Mouse (Mus musculus) granulocyte monocyte progenitor cell, adult 5-6 weeks (primary cell): Measurements from ENCODE around the gene Msl1. TPM values are rescaled to one million over a fixed set of nuclear protein-coding genes. Genes with fewer than 3 reads are reported as not detected.

ENCODE experiments used
- ATAC-seq: replicated peaks from 2 replicates; pipeline ENCODE4 v1.8.0; 2016; ENCODE audit warnings: mild to moderate bottlenecking, moderate TSS enrichment, inconsistent platforms; ENCODE audit not compliant: poor library complexity, severe bottlenecking
- total RNA-seq, 2 experiments: library from RNA; stranded (forward) in 1 of 2; stranded (reverse) in 1 of 2; fragments of 200-712, 200-1000 nt in 1 of 2; fragments of >200 nt in 1 of 2; fragmentation: Nextera tagmentation in 1 of 2; gene quantifications; 2 replicates each; pipeline ENCODE4 v1.2.3; 2014 to 2017

Gene Msl1
- total RNA-seq, 2 experiments from 2014 or later, result 59.8 to 72.7 TPM

DNA sequence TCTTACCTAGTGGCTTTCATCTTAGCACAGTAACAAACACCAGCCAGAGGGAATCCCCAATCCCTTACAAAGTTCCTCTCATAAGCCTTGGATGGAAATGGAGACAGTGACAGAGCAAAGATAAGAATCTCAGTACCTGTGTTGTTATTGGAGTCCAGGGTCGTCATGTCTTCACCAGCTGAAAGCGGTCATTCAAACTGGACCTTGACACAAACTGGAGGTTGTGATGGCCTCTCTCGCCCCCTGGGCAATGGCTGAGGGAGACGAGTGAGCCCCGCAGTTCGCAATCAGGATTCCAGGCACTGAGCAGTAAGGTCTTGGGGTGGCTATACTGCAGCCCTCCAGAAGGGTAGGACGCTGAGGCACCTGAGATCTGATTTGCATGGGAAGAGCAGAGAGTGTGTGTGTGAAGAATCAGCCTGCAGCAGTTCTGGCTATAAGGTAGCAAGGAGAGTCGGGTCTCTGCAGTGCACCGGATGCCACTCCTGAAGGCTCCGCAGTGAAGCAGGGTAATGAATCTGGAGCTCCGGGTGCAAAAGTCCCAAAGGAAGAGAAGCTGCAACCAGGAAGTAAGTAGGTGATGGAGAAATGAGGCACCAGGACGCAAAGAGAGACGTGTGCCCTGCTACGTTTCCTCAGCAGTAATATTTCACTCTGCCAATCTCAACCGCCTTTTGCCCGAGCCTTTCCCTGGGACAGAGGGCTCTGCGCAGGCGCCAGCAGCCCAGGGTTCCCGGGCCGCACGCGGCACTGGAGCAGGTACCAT is 20.6 kb upstream of the Msl1 start, which contains the start of gene Nr1d1:
Gene Nr1d1 (minus strand): TSS at position 752 of the 766 bp plus-strand sequence.
- ATAC-seq, result no peak

DNA sequence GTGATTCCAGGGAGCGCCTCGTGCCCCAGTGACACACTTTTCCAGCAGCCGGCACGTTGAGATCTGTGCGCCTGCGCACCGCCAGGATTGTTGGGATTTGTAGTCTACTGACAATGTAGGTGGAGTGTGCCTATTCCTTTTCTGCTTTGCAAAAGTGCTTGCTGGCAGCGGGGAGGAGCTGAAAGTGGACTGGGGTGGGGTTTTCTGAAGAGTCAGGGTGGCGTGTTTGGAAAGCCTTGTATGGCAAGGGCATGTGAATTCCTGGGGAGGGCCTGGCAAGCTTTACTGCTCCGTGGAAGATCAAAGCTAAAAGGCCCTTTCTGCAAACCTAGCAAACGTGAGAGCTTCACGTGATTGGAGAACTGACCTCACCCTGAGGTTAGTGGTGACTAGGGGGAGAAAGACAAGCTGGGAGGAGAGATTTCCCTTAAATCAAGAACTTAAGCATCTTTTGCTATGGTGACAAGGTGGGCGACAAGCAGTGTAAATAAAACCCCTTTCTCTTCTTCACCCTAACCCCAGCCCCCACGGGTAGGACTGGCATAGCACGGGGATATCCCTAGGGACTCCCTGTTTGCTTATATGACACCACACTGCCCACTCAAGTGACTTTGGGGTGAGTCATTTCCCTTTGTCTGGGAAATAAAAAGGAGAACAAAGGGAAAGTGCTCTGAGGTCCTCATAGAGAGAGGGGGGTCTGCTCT is 19.8 kb upstream of the Msl1 start:
- peak; percentile 58 for ATAC-seq

DNA sequence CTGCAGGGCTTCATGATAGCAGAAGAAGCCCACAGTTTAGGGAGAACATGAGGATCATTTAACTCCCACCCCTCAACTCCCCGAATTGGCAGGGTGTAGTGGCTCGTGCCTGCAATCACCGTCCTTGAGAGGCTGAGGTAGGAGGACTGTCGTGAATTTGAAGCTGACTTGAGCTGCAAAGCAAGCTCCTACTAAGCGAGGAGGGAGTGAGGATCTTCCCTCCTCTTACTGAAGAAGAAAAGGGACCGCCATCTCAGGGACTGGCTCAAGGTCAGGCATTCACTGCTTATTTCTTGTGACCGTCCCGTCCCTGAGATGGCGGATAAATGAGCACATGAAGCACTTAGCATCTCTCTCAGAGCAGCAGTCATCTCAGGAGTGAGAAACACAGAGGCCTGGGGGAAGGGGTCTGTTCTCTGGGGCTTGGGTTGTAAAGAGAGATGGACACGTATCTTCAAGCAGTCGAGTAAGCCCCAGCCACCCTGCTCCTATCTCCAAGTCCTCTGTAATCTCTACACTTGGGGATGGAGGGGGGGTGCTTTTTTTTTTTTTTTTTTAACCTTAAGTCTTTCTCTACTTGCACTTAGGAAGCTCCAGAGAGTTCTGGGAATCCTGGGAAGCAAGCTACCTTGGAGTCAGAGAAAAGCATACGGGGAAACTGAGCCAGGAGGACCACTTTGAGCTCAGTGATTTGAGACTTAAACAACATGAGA is 19.1 kb upstream of the Msl1 start:
- no peak for ATAC-seq

DNA sequence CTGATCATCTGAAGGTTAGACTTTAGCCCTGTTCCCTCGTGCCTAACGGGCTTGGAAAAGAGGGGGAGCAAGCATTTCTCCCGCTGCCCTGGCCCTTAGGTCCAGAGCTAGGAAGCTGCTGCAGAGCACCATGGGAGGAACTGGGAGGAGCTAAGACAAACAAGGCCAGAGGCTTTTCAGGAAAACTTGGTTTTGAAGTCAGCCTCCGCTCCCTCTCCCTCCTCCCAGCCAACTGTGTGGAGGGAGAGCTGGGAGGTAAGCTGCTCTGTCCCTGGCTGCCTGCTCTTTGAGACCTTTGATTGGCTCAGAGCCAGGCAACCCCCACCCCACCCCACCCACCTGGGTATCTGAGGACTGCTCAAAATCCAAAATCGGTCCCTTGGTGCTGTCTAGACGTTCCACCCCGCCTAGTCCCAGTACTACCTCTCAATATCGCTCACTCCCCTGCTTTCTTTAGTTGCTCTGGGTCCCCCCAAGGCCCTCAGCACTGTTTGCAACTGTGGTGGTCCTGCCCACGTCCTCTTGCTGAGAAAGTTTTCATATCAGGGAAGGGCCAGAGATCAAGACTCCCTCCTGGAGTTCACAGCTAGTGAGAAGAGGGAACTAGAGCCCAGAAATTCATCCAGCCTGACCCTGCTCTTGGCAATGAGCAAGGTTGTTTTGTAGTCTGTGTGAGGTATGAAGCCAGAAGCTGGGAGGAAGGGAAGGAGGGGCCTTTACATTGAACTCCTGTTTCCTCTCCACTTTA is 18.3 kb upstream of the Msl1 start:
- ATAC-seq, result no peak

DNA sequence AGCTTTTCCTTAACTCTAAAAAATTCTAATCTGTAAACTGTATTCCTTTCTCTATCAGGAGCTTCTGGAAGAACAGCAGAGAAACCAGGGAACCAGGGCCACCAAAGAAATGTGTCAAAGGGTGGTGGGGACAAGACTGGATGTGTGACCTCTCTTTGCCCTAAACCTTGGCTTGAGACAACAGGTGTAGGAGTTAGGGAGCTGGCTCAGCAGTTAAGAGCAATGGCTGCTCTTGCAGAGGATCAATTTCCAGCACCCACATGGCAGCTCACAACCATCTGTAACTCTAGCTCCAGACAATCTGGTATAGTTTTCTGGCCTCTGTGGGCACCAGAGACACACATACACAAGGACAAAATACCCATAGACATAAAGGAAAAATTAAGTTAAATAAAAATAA is 17.4 kb upstream of the Msl1 start:
- ATAC-seq, result no peak

DNA sequence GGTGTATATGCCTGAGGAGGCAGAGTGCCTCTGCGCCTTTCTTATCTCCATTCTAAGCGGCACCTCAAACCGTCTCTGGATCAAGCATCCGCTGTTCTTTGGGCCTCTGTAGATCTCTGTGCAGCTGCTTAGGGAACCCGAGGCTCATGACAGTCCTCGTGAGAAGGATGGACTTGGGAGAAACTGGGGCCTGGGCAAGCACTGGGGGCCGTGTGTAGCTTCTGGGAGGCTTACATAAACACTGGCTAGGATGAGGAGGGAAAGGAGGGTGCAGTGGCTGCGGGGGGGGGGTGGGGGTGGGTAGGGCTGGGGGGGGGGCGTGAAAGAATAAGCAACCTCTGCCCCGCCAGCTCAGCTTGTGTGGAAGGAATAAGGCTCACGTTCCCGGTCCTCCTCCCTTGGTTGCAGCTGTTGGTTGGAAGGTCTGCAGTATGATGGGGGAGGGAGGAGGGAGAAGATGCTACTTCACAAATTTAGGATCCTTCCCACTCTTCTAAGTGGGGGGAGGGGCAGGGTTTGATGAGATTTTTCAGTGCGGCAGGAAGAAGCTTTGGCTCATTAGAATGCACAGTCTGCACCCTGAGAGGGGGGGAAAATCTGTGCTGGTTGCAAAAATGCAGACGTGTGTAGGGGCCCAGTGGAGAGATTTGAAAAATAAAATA is 13.3 kb upstream of the Msl1 start:
- ATAC-seq, result no peak

DNA sequence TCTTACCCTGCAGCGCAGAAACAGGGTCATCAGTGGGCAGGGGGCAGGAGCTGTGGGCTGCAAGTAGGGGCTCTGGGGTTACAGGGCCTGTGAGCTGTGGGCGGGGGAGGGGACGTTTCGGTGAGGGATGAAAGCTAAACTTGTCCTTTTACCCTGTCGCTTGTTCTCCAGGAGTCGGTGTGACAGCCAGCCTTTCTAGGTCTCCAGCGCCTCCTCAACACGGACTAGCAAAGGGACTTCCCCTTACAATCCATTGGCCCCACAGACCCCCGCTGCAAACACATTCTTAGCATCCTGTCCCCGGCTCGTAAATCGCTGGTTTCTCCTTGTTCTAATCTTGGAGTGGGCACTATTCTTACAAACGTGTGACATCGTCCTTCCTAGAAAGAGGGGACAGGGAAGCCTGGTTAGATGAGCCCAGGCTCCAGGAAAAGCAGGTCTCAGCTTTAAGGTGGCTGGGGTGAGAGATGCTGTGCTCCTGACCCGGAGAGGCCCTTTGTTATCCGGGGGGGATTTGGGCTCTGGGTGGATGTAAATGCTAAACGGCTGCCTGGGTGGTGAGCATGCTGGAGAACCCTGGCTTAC is 12.6 kb upstream of the Msl1 start:
- ATAC-seq, result 0 out of 2 replicates have a peak, but pooled peaks have one; percentile 8

DNA sequence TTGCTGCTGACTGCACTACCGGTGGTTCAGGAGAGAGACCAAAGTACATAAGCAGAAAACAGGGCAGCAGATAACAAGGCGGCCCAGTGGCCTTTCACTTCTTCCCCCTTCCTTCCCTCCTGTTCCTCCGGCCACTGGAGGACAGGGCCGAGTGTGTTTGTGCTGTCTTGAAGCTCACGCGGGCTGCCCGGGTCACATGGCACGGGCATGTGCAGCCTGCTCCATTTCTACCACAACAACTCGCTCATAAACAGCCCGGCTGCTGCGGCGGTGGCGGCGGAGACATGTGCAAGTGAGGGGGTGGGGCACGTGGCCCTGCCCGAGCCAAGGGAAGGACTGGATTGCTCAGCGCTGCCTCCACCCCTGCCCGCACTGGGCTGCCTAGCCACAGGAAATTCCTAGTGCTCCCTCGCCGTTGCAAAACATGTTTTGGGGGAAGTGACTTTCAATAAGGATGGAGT is 12.1 kb upstream of the Msl1 start:
- peak; percentile 79 for ATAC-seq

DNA sequence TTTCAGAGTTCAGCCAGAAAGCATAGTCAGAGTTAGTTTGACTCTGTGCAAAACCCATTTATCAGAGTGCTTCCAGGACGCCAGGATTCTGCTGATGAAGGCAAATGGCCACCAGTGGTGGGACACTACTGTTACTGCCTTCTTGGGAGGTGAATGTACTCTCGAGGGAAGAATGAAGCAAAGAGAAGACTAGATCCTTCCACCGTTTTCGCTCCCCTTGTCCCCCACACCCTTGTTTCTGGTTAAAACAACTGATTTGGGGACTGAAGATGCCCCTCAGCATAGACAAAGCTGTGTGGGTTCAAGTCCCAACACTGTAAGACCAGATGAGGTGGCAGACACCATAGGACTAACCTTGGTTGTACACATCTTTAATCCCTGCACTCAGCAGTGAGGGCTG is 11.2 kb upstream of the Msl1 start:
- ATAC-seq, result no peak

DNA sequence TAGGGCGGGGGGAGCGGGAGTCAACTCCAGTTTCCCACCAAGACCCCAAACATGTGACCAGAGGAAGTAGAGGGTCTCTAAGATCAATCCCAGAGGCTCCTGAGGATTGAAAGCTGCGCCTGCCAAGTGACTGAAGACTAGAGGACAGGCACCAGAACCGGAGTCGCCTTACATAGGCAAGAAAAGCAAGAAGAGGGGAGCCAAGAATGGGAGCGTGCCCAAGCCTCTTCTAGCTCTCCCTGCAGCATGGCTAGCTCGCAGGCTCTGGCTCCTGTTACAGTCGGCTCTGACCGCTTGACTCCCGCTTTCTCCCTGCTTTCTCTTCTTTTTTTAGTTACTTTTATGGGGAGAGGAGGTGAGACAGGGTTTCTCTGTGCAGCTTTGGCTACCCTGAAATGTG is 10.1 kb upstream of the Msl1 start:
- ATAC-seq, result no peak

DNA sequence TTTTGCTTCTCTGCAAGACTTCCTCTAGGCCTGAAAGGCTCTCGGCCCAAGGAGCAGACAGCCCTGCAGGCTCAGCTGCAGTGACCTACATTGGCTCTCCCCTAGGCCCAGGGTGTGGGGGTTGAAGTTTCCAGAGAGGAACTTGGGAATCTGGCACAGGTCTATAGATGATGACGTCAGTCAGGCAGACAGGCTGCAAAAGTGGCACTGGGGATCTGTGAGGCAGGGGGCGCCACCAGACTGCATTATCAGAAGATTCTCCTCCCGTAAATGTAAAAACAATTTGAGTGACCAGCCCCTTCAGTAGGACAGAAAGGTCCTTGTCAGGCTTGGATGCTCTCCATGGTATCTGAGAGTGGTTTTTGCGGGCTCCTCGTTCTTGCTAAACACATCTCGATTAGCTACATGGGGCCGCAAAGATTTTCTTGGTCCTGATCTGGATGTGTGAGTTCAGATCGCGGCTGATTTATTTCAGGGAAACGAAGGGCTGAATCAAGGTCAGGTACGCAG is 9.5 kb upstream of the Msl1 start:
- ATAC-seq, result peak; percentile 8

DNA sequence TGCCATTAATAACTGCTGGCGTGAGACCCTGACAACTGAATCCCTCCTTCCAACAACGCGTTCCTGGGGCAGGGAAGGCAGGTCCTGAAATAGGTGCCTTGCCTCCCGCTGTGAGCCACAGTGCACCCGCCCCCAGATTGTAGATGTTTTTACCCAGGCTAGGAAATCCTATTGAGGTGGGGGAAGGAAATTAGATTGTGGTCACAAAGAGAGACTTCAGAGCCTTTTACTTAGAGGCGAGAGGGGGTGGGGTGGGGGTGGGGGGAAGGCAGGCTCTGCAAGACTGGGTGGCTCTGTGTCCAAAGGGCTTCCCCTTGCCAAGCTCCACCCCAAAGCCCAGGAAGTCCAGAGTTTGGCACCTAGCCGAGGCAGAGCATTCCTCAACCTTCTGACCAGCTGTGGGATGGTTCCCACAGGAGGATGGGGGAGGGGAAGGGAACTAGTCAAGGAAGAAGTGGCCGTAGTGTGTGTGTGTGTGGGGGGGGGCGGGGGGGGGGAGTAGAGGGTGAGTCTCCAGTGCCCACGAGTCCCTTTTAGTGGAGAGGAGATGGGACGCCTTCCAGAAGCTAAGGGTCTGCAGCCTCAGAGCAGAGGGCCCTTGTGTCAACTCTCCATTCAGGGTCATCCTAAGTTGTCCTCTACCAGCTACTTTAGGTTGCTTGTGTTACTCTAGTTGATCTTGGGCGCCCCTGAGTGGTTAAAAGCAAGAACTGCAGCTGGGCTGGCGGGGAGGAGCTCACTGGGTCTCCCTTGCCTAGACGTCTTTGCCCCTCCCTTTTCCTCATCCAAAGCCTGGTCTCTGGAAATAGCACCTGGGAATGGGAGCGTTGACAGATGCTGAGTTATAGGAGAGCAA is 8.7 kb upstream of the Msl1 start:
- ATAC-seq, result peak; percentile 39

DNA sequence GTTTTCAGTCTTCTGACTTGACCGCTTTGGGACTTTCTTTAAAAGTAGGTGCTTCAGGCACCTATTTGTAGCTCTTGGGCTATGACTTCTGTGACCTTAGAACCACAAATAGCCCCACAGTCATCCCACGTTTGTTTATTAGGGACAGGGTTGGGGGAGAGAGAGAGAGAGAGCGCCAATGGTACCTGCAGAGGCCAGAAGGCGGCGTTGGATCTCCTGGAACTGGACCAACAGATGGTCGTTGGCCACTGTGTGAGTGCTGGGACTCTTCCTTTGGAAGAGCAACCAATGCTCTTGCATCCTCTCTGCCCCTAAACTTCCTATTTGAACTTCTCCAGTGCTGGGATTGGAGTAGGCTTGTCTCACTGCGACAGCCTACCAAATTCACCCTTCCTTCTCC is 8.1 kb upstream of the Msl1 start:
- no peak for ATAC-seq

DNA sequence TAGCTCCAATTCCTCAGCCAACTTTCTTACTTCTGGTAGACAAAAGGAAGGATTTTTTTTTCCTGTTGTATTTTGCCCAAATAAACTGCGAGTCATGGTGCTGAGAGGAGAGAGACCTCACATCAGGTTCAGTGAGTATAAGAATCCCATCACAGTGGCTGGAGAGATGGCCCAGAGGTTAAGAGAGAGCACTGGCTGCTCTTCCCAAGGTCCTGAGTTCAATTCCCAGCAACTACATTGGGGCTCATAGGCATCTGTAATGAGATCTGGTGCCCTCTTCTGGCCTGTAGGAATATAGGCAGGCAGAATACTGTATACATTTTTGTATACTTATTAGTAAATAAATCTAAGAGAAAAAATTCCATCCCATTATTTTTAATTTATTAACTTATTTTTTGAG is 7.6 kb upstream of the Msl1 start:
- ATAC-seq, result no peak

DNA sequence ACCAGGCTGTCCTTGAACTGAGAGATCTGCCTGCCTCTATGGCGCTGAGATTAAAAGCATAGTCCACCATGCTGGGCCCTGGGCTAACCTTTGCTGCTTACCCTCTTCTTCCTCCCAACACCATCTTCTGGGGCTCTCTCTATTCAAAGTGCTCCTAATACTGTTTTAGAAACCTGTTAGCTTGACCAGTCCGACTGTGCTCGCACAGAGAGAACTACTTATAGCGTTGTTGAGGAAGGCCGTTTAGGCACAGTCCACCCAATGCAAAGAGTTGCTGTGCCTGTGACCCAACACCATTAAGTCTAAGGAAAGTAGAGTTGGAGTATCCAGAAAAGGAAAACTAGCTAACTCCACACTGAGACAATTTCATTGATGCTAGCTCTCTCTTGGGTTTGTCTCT is 7.2 kb upstream of the Msl1 start:
- ATAC-seq, result no peak

DNA sequence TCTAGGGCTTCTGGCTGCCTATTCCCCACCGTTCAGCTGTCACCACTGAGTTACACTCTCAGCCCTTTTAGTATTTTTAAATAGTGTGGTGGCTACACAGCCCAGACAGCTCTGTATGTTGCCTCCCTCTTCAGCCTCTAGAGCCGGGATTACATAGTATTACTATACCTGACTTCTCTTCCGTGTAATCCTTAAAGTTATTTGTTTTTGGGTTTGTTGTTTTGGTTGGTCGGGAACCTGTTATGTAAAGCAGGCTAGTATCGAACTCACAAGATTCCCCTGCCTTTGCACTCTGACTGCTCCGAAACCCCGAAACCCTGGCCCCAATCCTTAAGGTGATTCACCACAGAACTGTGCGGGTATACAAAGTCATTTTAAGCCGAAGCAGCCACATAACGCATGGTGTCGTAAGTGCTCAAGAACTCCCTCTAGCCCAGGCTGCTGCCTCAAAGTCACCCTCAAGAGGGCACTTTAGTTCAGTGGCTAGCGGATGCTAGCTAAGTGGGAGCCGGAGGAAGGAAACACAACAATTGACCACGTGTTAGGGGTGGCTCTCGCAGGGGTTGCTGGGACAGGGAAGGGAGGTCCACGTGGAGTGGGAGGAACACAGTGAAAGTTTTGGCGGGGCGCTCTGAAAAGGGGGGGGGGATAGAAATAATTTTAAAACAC is 6.6 kb upstream of the Msl1 start:
- peak; percentile 82 for ATAC-seq

DNA sequence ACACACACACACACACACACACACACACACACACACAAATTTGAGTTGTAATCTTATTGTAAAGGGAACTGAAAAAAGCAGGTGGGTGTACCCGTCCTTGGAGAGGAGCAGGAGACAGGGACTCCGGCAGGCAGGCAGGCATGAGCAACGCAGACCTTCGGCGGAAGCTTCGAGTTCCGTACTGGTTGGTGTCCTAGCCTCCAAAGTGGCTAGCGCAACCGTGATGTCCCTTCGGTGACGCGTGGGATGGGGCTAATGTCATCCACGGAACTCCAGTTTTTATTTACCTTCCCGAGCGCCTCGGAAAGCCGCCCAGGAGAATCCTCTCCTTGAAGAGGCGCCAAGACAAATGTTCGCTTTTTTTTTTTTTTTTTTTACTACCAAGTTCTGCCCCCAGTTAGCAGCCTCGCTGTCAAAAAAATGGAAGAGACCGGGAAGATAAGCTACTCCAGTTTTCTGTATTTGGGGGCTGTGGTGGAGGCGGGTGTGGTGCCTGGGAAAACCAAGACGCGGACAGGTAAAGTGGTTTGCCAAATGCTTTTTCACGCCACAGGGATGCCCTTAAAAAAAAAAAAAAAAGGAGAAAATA is 6.0 kb upstream of the Msl1 start:
- ATAC-seq, result peak; percentile 41

DNA sequence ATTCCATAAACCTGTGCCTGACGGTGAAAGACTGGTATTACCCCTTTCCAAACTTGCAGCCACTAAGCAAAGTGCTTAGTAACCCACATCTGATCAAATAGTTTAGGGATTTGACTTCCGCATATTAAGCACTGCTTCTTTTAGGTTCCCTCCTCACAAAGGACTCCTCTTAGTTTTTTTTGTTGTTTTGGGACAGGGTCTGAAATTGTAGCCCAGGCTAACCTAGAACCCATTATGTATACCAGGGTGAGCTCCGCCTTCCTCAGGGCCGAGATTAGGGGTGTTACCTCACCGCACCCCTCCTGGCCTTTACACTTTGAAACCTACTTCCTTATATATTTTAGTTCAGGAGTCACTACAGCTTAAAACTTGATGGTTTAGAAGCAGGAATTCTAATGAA is 5.5 kb upstream of the Msl1 start:
- ATAC-seq, result no peak
